Mouse (Mus musculus): ENCODE results near the gene Inpp5k. TPM values are rescaled to one million over a fixed set of nuclear protein-coding genes. Genes with fewer than 3 reads are reported as not detected.

Gene Inpp5k
- total RNA-seq, 1 experiment from 2014 or later, result 36.3 TPM

- ATAC-seq (replicated peaks; ENCODE audit: low read depth, poor library complexity, severe bottlenecking), result no peak
These were observed 11.7 kb upstream of the Inpp5k start for GRCm38 (mm10) chr11:75619133-75619532.

GRCm38 (mm10) chr11:75620136-75620780 lies 10.5 kb upstream of the Inpp5k start:
- ATAC-seq (replicated peaks; ENCODE audit: low read depth, poor library complexity, severe bottlenecking), result no peak

- no peak for ATAC-seq (replicated peaks; ENCODE audit: low read depth, poor library complexity, severe bottlenecking)
These were observed 9.4 kb upstream of the Inpp5k start for GRCm38 (mm10) chr11:75621426-75621825.

- peak; percentile 59 for ATAC-seq (replicated peaks; ENCODE audit: low read depth, poor library complexity, severe bottlenecking)
These were observed 8.0 kb upstream of the Inpp5k start for GRCm38 (mm10) chr11:75622588-75623329.

GRCm38 (mm10) chr11:75624102-75624554 lies 6.7 kb upstream of the Inpp5k start:
- ATAC-seq (replicated peaks; ENCODE audit: low read depth, poor library complexity, severe bottlenecking), result 0 out of 2 replicates have a peak, but pooled peaks have one; percentile 10

GRCm38 (mm10) chr11:75625820-75626219 lies 5.0 kb upstream of the Inpp5k start:
- ATAC-seq (replicated peaks; ENCODE audit: low read depth, poor library complexity, severe bottlenecking), result no peak

- ATAC-seq (replicated peaks; ENCODE audit: low read depth, poor library complexity, severe bottlenecking), result no peak
These were observed 690 bp upstream of the Inpp5k start for GRCm38 (mm10) chr11:75630098-75630497.

GRCm38 (mm10) chr11:75631561-75632225 lies 905 bp downstream of the Inpp5k start:
- ATAC-seq (replicated peaks; ENCODE audit: low read depth, poor library complexity, severe bottlenecking), result no peak

- ATAC-seq (replicated peaks; ENCODE audit: low read depth, poor library complexity, severe bottlenecking), result no peak
These were observed 2.1 kb downstream of the Inpp5k start for GRCm38 (mm10) chr11:75632921-75633320.

- ATAC-seq (replicated peaks; ENCODE audit: low read depth, poor library complexity, severe bottlenecking), result no peak
These were observed 4.0 kb downstream of the Inpp5k start for GRCm38 (mm10) chr11:75634801-75635200.

- ATAC-seq (replicated peaks; ENCODE audit: low read depth, poor library complexity, severe bottlenecking), result no peak
These were observed 4.5 kb downstream of the Inpp5k start for GRCm38 (mm10) chr11:75635315-75635714.

- ATAC-seq (replicated peaks; ENCODE audit: low read depth, poor library complexity, severe bottlenecking), result no peak
These were observed 12.5 kb downstream of the Inpp5k start for GRCm38 (mm10) chr11:75643323-75643722.

- peak; percentile 81 for ATAC-seq (replicated peaks; ENCODE audit: low read depth, poor library complexity, severe bottlenecking)
These were observed 13.9 kb downstream of the Inpp5k start for GRCm38 (mm10) chr11:75644684-75645083.

- no peak for ATAC-seq (replicated peaks; ENCODE audit: low read depth, poor library complexity, severe bottlenecking)
These were observed 17.0 kb downstream of the Inpp5k start for GRCm38 (mm10) chr11:75647681-75648211.

GRCm38 (mm10) chr11:75649155-75649561 lies 18.4 kb downstream of the Inpp5k start:
- ATAC-seq (replicated peaks; ENCODE audit: low read depth, poor library complexity, severe bottlenecking), result peak; percentile 34

- ATAC-seq (replicated peaks; ENCODE audit: low read depth, poor library complexity, severe bottlenecking), result no peak
These were observed 19.5 kb downstream of the Inpp5k start, which contains the start of gene Myo1c for GRCm38 (mm10) chr11:75650311-75650710. Myo1c (plus strand) TSS chr11:75650504.

- no peak for ATAC-seq (replicated peaks; ENCODE audit: low read depth, poor library complexity, severe bottlenecking)
These were observed 20.2 kb downstream of the Inpp5k start for GRCm38 (mm10) chr11:75650958-75651425.

- peak; percentile 32 for ATAC-seq (replicated peaks; ENCODE audit: low read depth, poor library complexity, severe bottlenecking)
These were observed 20.8 kb downstream of the Inpp5k start for GRCm38 (mm10) chr11:75651426-75652221.

GRCm38 (mm10) chr11:75652222-75652941 lies 21.6 kb downstream of the Inpp5k start:
- ATAC-seq (replicated peaks; ENCODE audit: low read depth, poor library complexity, severe bottlenecking), result no peak

Measured in common myeloid progenitor, adult 5-6 weeks (primary cell).